11 mouse cellular contexts compared by ENCODE assay signal in genomic region chr2:124641194-124641558, GRCm38 (mm10).
A peak's percentile ranks its signal among the peaks of the same experiment; 100 is the strongest.
DNase-seq lines count a peak whose midpoint lies in the region; ATAC-seq and TF ChIP-seq lines count a peak whose summit lies in the region.
"Had no signal": no experiment of that assay in that cellular context is flagged by ENCODE, and none has a peak within 500 bp of the region (broad histone marks: within the 10 kb centered on the region; RNA-seq: fewer than 3 reads in every experiment).

No protein-coding gene starts in this region.

- H3K9me3 ChIP-seq in midbrain, embryonic 14.5 days (ENCODE audit: control insufficient read depth, low read length): no peaks in the 10 kb centered on the region
- no peaks in the 10 kb centered on the region for H3K9me3 ChIP-seq in midbrain, embryonic 16.5 days (replicated peaks; ENCODE audit: control insufficient read depth, low read length, poor library complexity, severe bottlenecking)
- no peaks in the 10 kb centered on the region for H3K9me3 ChIP-seq in forebrain, postnatal 0 days (ENCODE audit: low read length)

- no peak overlapping the region for H3K9ac ChIP-seq in midbrain, embryonic 14.5 days (replicated peaks; ENCODE audit: low read length)
- no peak overlapping the region for H3K9ac ChIP-seq in midbrain, embryonic 16.5 days (ENCODE audit: low read depth, low read length)
- no peak overlapping the region for H3K9ac ChIP-seq in forebrain, postnatal 0 days
- H3K9ac ChIP-seq: liver, embryonic 14.5 days had no signal

- H3K27me3 ChIP-seq in midbrain, embryonic 14.5 days (ENCODE audit: control insufficient read depth, insufficient read depth, low read length): no peaks in the 10 kb centered on the region
- no peaks in the 10 kb centered on the region for H3K27me3 ChIP-seq in midbrain, embryonic 16.5 days (ENCODE audit: control insufficient read depth, insufficient read depth, low read depth, low read length)
- H3K27me3 ChIP-seq in forebrain, postnatal 0 days (ENCODE audit: insufficient read depth, low read length): no peaks in the 10 kb centered on the region

- peaks cover 5% of the 10 kb centered on the region; the same call in 1 of the 2 replicates for H3K4me1 ChIP-seq in midbrain, embryonic 14.5 days (ENCODE audit: control insufficient read depth, insufficient read depth, low read length)
- H3K4me1 ChIP-seq in midbrain, embryonic 16.5 days (ENCODE audit: control insufficient read depth, insufficient read depth, low read length): peaks cover 11% of the 10 kb centered on the region
- no peaks in the 10 kb centered on the region for H3K4me1 ChIP-seq in forebrain, postnatal 0 days (ENCODE audit: insufficient read depth)

- ATAC-seq in midbrain, embryonic 14.5 days (ENCODE audit: low FRiP score, low TSS enrichment): peak; percentile 31; the same call in 1 of the 2 replicates
- no peak for ATAC-seq in midbrain, embryonic 16.5 days
- ATAC-seq in forebrain, postnatal 0 days: peak; percentile 42
- ATAC-seq in erythroblast, adult 5-6 weeks (replicated peaks; ENCODE audit: low FRiP score, poor library complexity, severe bottlenecking): no peak

- H3K36me3 ChIP-seq in midbrain, embryonic 14.5 days (ENCODE audit: control insufficient read depth, insufficient read depth, low read length): no peaks in the 10 kb centered on the region
- no peaks in the 10 kb centered on the region for H3K36me3 ChIP-seq in midbrain, embryonic 16.5 days (ENCODE audit: control insufficient read depth, insufficient read depth, low read length)
- no peaks in the 10 kb centered on the region for H3K36me3 ChIP-seq in forebrain, postnatal 0 days (ENCODE audit: insufficient read depth)

- H3K4me2 ChIP-seq in midbrain, embryonic 14.5 days (ENCODE audit: low read length): no peak overlapping the region
- H3K4me2 ChIP-seq in midbrain, embryonic 16.5 days (ENCODE audit: low read length): no peak overlapping the region
- no peak overlapping the region for H3K4me2 ChIP-seq in forebrain, postnatal 0 days (ENCODE audit: low read depth)

- no peak for TF ChIP-seq CTCF in forebrain, postnatal 0 days (IDR thresholded peaks at IDR 0.05; ENCODE audit: low read depth)

- DNase-seq in adrenal gland, postnatal 25 days: peak; percentile 4
- DNase-seq in adrenal gland, postnatal 4 days (ENCODE audit: low spot score in 2 of 2): no peak
- DNase-seq in midbrain, embryonic 14.5 days: no peak
- DNase-seq in forebrain, postnatal 0 days: no peak
- DNase-seq in retina, embryonic 14.5 days (ENCODE audit: low spot score): peak; percentile 11
- DNase-seq in lung, postnatal 36 days: no peak
- DNase-seq: kidney, adult 8-10 months; thymus, postnatal 36 days had no signal

- H3K27ac ChIP-seq in midbrain, embryonic 14.5 days (replicated peaks; ENCODE audit: low read depth, low read length): no peak overlapping the region
- H3K27ac ChIP-seq in midbrain, embryonic 16.5 days (ENCODE audit: low read length): no peak overlapping the region
- H3K27ac ChIP-seq in forebrain, postnatal 0 days (ENCODE audit: low read depth, low read length): no peak overlapping the region
- H3K27ac ChIP-seq: liver, embryonic 14.5 days had no signal

- 27% methylated on average over 5 of the region's 5 CpGs for WGBS in midbrain, embryonic 14.5 days
- 25% methylated on average over 5 of the region's 5 CpGs for WGBS in midbrain, embryonic 16.5 days
- WGBS in forebrain, postnatal 0 days: 24% methylated on average over 5 of the region's 5 CpGs

- H3K4me3 ChIP-seq in midbrain, embryonic 14.5 days (replicated peaks; ENCODE audit: low read depth, low read length): no peak overlapping the region
- no peak overlapping the region for H3K4me3 ChIP-seq in midbrain, embryonic 16.5 days (ENCODE audit: low read depth, low read length)
- no peak overlapping the region for H3K4me3 ChIP-seq in forebrain, postnatal 0 days (ENCODE audit: low read depth, low read length)

Comparison
In these comparisons a context has a peak if more than half of its experiments do, and no peak if none do; other contexts are left out.
1. DNase-seq: peak in adrenal gland, postnatal 25 days (single experiment) and retina, embryonic 14.5 days (single experiment); none in adrenal gland, postnatal 4 days (0 of 2), midbrain, embryonic 14.5 days (single experiment), forebrain, postnatal 0 days (single experiment) and lung, postnatal 36 days (single experiment).
2. ATAC-seq: peak in midbrain, embryonic 14.5 days (single experiment) and forebrain, postnatal 0 days (single experiment); none in midbrain, embryonic 16.5 days (single experiment) and erythroblast, adult 5-6 weeks (single experiment).